Mouse (Mus musculus): ENCODE measurements around the gene Sec16a.

Gene Sec16a

GRCm38 (mm10) chr2:26460097-26460646 is 15.2 kb upstream of the Sec16a start:
- no peak for TF ChIP-seq GATA4 (IDR thresholded peaks at IDR 0.05; ENCODE audit: insufficient replicate concordance, low read length)

GRCm38 (mm10) chr2:26459478-26459877 is 14.5 kb upstream of the Sec16a start:
- TF ChIP-seq GATA4 (IDR thresholded peaks at IDR 0.05; ENCODE audit: insufficient replicate concordance, low read length), result no peak

- no peak for TF ChIP-seq GATA4 (IDR thresholded peaks at IDR 0.05; ENCODE audit: insufficient replicate concordance, low read length)
These were observed 13.5 kb upstream of the Sec16a start for GRCm38 (mm10) chr2:26458402-26459124.

DNA sequence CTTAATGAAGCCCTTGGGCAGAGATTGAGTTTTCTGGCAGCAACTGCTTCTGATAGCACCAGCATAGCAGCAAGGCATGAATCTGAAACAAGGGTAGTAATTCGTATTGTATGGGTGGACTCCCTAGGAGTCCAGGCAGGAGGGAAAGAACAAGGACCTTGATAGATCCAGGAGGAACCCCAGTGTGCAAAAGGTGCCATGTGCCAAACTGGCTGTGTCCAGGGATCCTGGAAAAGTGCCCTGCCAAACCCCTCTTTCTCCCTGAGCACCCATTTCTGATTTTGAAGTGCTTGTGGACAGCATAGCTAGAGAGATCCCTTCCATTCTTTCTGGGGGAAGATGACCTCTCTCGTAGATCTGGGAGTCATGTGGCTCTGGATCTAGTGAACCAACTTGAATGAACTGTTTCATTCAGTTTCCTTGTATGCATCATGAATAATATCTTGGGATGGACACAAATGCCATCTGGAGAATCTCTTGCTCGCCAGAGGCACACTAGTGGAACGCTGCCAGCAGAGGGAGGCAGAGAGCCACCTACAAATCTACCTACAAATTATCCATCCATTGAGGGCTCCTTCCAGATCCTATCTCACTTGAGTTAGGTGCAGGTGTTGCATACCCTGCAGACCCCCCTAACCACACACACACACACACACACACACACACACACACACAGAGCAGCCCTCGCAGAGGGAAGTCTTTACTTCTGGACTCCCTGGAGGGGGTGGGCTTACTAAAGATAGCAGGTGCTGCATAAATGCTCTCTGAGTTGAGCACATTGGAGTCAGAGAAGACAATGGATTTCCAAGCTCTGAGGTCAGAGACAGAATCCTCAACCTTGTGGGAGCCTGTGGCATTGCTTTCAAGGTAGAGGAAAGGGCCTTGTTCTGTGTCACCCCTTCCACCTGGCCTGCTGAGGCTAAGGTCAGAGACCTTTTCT is 4.4 kb upstream of the Sec16a start:
- TF ChIP-seq GATA4 (IDR thresholded peaks at IDR 0.05; ENCODE audit: insufficient replicate concordance, low read length), result no peak

- no peak for TF ChIP-seq GATA4 (IDR thresholded peaks at IDR 0.05; ENCODE audit: insufficient replicate concordance, low read length)
These were observed 2.4 kb upstream of the Sec16a start for GRCm38 (mm10) chr2:26447451-26447850.

- no peak for TF ChIP-seq GATA4 (IDR thresholded peaks at IDR 0.05; ENCODE audit: insufficient replicate concordance, low read length)
These were observed 1.7 kb upstream of the Sec16a start for GRCm38 (mm10) chr2:26446671-26447070.

DNA sequence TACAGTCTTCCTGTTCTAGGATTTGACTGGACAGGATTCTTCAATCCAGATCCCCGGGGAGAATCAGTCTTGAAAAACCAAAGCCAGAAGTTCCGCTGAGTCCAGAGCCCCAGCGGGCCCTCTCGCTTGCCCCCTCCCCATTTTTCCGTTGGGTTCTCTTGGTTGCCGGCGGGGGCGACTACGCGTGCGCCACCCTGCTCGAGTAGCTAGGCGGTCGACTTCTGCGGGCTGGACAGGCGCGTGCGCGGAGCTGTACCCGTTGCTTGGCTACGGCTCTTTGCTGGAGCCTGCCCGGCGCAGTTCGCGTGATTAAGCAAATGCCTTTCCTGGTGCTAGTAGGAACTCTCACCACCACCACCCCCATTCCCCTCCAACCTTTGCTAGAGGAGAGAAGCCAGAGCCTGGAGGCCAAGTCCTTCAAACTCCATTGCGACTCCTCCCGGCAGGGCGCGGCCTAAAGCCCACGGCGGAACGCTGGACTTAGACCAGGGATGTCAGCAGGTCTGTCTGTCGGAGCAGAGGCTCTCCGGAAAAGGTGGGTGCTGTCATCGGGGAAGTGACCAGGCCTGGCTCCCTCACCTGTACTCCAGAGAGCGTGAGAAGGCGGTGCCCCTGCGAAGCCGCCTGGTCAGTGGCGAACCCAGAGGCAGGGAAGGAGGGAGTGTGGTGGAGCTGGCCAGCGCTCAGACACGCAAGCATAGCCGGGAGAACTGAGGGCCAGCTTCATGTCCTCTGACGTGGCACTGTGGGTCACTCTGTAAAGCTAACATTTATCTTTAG is 840 bp upstream of the Sec16a start:
- TF ChIP-seq GATA4 (IDR thresholded peaks at IDR 0.05; ENCODE audit: insufficient replicate concordance, low read length), result no peak

- TF ChIP-seq GATA4 (IDR thresholded peaks at IDR 0.05; ENCODE audit: insufficient replicate concordance, low read length), result no peak
These were observed 648 bp downstream of the Sec16a start for GRCm38 (mm10) chr2:26444368-26444767.

DNA sequence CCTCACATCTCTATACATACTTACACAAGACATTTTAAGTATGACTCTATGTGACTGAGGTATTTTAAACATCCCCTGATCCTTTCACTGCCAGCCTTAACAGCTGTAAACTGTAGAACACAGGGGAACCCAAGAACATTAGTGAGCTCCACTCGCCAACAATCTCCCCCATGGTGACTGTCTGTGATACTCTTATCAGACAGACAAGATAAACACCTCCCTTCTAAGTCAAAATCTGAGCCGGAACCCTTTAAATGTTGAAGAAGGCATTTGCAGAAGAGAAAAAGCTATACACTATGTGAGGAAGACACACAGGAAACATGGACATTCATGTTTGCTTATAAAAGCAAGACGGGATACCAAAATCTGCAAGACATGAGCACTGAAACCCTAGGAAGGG is 1.1 kb downstream of the Sec16a start:
- TF ChIP-seq GATA4 (IDR thresholded peaks at IDR 0.05; ENCODE audit: insufficient replicate concordance, low read length), result no peak

DNA sequence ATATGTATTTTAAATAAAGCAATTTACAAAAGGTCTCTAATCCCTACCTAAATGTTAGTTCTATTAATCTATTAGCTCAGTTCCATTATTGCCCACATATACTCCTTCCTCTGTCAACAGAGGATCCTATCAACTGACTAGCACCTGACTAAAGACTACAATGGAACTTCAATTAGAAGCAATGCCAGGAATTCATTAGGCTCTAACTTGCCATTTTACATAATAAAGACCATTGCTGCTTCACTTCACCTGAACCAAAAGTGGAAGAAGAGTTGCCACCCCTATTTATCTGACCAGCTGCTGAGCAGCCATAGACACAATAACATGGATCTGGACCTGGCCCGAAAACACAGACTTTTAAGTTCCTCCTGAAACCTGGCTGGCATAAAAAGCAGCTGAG is 2.2 kb downstream of the Sec16a start:
- TF ChIP-seq GATA4 (IDR thresholded peaks at IDR 0.05; ENCODE audit: insufficient replicate concordance, low read length), result no peak

GRCm38 (mm10) chr2:26441688-26442087 is 3.3 kb downstream of the Sec16a start:
- no peak for TF ChIP-seq GATA4 (IDR thresholded peaks at IDR 0.05; ENCODE audit: insufficient replicate concordance, low read length)

DNA sequence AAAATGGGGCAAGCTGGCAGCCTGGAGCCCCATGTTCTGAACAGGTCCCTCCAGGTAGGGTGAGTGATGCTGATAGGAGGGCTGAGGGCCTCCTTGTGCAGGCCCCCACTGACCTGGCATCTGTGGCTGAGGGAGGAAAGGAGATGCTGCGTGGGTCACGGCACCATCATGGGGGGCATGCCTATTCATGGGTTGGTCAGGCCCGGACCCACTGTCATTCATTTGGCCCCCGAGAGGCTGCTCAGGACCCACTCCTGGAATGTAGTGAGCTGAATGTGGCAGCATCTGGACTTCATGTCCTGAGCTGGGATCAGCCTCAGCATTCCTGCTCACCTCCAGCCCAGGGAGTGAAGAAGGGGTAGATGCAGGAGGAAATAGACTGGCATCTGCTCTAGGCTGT is 3.8 kb downstream of the Sec16a start:
- TF ChIP-seq GATA4 (IDR thresholded peaks at IDR 0.05; ENCODE audit: insufficient replicate concordance, low read length), result no peak

GRCm38 (mm10) chr2:26439671-26440070 is 5.3 kb downstream of the Sec16a start:
- TF ChIP-seq GATA4 (IDR thresholded peaks at IDR 0.05; ENCODE audit: insufficient replicate concordance, low read length), result no peak

GRCm38 (mm10) chr2:26438373-26438772 is 6.6 kb downstream of the Sec16a start:
- no peak for TF ChIP-seq GATA4 (IDR thresholded peaks at IDR 0.05; ENCODE audit: insufficient replicate concordance, low read length)

DNA sequence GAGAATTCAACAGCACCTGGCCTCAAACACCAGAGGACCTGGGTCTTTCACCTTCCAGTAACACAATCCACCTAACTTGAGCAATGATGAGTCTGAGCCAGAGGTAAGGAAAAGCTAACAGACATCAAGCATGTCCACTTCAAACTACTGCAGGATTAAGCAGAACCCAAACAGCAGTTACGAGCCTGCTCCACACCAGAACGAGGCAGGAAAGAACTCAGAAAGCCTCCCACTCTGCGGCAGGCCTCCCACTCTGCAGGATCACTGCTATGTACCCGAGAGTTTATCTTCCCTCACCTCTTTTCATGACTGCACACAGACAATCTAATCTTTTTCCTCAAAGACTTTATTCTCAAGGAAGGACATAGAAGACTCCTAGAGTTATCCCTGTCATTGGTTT is 7.8 kb downstream of the Sec16a start:
- no peak for TF ChIP-seq GATA4 (IDR thresholded peaks at IDR 0.05; ENCODE audit: insufficient replicate concordance, low read length)

All from liver, adult (tissue).